Mouse (Mus musculus) limb, embryonic 15.5 days (tissue): ENCODE measurements around the gene Gm42906. TPM values are rescaled to one million over a fixed set of nuclear protein-coding genes. Genes with fewer than 3 reads are reported as not detected.

Experiments used
- ATAC-seq: fragments of 200-750 bp; cut with Nextera tagmentation; 2 replicates; pipeline ENCODE4 v1.8.0; 2017; ENCODE audit warnings: low read depth, moderate TSS enrichment; ENCODE audit not compliant: insufficient number of reproducible peaks, low FRiP score, low TSS enrichment
- H3K27ac ChIP-seq: fragments of 300-500 bp; sonication (generic); 2 replicates; pipeline ENCODE4 v1.5.1; 2015; ENCODE audit warnings: moderate library complexity, mild to moderate bottlenecking, inconsistent platforms
- H3K27me3 ChIP-seq: fragments of 300-500 bp; sonication (generic); 2 replicates; pipeline ENCODE4 v1.6.1; 2015; ENCODE audit warnings: inconsistent platforms
- H3K36me3 ChIP-seq: fragments of 300-500 bp; sonication (generic); 2 replicates; pipeline ENCODE4 v1.6.1; 2015; ENCODE audit warnings: inconsistent platforms
- H3K4me1 ChIP-seq: fragments of 300-500 bp; sonication (generic); 2 replicates; pipeline ENCODE4 v1.6.1; 2015; ENCODE audit warnings: inconsistent platforms
- H3K4me2 ChIP-seq: fragments of 300-500 bp; sonication (generic); 2 replicates; pipeline ENCODE4 v1.6.1; 2015; ENCODE audit warnings: mild to moderate bottlenecking, inconsistent platforms
- H3K4me3 ChIP-seq: fragments of 300-500 bp; sonication (generic); 2 replicates; pipeline ENCODE4 v1.5.1; 2015; ENCODE audit warnings: mild to moderate bottlenecking, inconsistent platforms
- H3K9ac ChIP-seq: fragments of 300-500 bp; sonication (generic); 2 replicates; pipeline ENCODE4 v1.6.1; 2015; ENCODE audit warnings: inconsistent platforms
- H3K9me3 ChIP-seq: fragments of 300-500 bp; sonication (generic); 2 replicates; pipeline ENCODE4 v1.6.1; 2016; ENCODE audit warnings: inconsistent platforms
- WGBS: fragments of 180-500 bp; shearing (Covaris S2); methylation state at CpG from one replicate; pipeline ENCODE4 v1.1.7; 2015; 5-methylcytosine and 5-hydroxymethylcytosine counted together
- polyA plus RNA-seq: library from polyadenylated mRNA; unstranded; fragments of >200 nt; fragmentation: Nextera tagmentation; extraction: Ambion mirVana; gene quantifications from 2 replicates; pipeline ENCODE4 v1.2.1, GENCODE M21; 2015

The Gm42906 gene
- polyA plus RNA-seq, 1 experiment from 2014 or later = not detected

DNA sequence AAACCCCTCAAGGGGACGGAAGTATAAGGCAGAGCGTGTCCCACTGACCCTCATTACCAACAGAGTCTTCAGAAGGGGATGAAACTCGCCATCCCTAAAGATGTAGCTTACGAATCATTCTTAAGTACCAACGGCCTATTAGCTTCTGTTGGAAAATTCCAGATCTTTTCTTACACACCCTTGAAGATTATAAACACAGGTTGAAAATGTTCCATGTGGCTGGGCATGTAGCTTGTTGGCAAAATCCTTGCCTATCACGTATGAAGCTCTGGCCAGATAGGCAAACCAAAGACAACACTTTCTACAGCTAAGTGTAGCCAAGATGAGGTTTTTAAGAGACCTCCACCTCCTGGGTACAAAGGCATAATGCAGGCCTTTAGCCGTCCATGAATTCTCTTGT is 319.0 kb downstream of the Gm42906 start:
- 77% methylated on average over 7 of the region's 7 CpGs for WGBS
- Histone ChIP-seq H3K9me3 (no peaks in the 10 kb centered on the region), H3K4me3 (no peak overlapping the region), H3K4me2 (no peak overlapping the region), H3K27ac (peak overlapping the region; percentile 54; the same call in 1 of the 2 replicates), H3K4me1 (peaks cover 30% of the 10 kb centered on the region), H3K9ac (no peak overlapping the region), H3K36me3 (no peaks in the 10 kb centered on the region), H3K27me3 (no peaks in the 10 kb centered on the region)
- no peak for ATAC-seq

DNA sequence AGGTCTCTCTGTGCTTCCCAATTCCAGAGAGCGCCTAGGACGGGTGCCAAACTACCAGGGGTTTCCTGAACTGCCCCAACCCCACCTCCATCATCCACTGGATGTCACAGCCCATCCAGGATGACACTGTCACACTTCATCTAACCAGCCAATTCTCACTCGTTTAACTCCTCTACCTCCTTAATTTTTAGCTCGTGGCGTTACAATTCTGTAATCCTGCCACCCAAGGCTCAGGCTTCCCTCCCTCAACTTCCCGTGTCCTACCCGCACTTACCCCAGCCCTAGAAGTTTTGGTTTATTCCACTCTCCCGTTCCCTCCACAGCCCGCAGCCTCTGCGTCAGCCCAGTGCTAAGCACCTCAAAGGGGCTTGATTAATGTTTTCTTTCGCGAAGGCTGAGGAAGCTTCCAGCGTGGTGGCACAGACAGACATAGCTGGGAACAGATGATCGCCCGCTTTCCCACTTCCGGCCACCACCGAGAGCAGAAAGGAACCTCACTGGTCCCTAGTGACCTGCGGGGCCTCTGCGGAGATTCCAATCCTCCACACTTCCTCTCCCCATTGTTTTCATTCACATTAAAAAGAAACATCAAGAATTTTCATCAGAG is 319.6 kb downstream of the Gm42906 start:
- Histone ChIP-seq H3K36me3 (no peaks in the 10 kb centered on the region), H3K4me2 (peak overlapping the region; percentile 7; the same call in 1 of the 2 replicates), H3K9me3 (no peaks in the 10 kb centered on the region), H3K27me3 (no peaks in the 10 kb centered on the region), H3K27ac (peak overlapping the region; percentile 54), H3K4me3 (no peak overlapping the region), H3K9ac (no peak overlapping the region), H3K4me1 (peaks cover 30% of the 10 kb centered on the region)
- no peak for ATAC-seq
- 58% methylated on average over 19 of the region's 19 CpGs for WGBS

DNA sequence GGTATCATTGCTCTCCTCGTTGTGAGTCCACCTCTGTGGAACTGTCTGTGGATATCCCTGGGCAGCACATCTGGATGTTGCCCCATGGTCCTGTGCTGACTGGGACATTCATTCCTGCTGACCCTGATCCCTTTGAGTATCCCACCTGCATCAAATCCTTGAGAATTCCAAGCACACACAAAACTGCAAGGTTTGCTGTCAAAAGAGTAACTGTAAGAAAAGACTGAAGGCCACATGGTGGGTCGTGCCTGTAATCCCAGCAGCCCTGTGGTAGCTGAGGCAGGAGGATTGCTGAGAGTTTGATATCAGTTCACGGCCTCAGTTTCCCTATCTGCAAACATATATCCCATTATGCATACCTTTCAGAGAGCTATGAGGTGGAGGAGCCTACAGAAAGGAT is 321.1 kb downstream of the Gm42906 start:
- no peak overlapping the region for H3K4me3 ChIP-seq
- no peak overlapping the region for H3K9ac ChIP-seq
- WGBS = 97% methylated on average over 3 of the region's 3 CpGs
- H3K27me3 ChIP-seq = no peaks in the 10 kb centered on the region
- H3K36me3 ChIP-seq = no peaks in the 10 kb centered on the region
- ATAC-seq = no peak
- no peak overlapping the region for H3K27ac ChIP-seq
- no peaks in the 10 kb centered on the region for H3K9me3 ChIP-seq
- no peak overlapping the region for H3K4me2 ChIP-seq
- peaks cover 30% of the 10 kb centered on the region for H3K4me1 ChIP-seq

DNA sequence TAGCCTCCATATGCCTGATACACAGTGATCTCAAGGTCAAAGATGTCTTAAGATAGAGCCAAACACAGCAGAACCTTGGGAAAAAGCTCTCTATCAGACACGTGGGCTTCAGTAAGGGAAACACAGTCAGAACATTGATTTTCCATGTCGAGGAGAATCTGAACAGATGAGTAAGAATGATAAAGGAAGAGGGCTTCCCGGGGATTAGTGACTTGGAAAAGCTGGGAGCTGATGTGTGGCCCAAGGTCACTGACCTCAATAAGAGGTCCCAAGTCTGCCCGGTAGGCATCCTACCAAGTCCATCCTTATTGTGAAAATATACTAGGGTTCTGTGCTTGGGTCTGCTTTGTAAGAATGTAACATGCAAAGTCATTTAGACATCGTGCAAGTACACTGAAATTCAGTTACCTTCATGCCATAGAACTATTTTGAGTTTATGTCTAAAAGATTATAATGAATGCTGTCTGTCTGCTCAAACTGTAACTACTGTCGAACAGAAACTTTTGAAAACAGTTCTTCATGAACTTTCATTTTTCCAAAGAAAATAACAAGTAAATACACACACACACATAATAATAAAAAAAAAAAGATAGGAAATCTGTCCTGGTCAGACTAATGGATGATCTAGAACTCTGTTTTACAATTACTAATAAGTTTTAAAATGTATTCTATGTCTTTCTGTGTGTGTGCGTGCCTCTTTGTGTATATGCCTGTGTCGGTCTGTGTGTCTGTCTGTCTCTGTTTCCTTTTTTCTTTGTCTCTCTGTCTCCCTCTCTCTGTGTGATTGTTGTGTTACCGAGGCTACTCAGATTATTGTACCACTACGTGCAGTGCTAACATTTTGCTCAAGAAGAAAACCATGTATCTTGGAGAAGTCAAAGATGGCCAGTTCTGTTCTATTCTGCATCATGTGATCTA is 322.6 kb downstream of the Gm42906 start:
- no peak overlapping the region for H3K4me3 ChIP-seq
- peaks cover 24% of the 10 kb centered on the region for H3K4me1 ChIP-seq
- H3K27ac ChIP-seq = no peak overlapping the region
- H3K36me3 ChIP-seq = no peaks in the 10 kb centered on the region
- no peaks in the 10 kb centered on the region for H3K9me3 ChIP-seq
- 81% methylated on average over 10 of the region's 10 CpGs for WGBS
- ATAC-seq = no peak
- no peaks in the 10 kb centered on the region for H3K27me3 ChIP-seq
- no peak overlapping the region for H3K4me2 ChIP-seq
- no peak overlapping the region for H3K9ac ChIP-seq

DNA sequence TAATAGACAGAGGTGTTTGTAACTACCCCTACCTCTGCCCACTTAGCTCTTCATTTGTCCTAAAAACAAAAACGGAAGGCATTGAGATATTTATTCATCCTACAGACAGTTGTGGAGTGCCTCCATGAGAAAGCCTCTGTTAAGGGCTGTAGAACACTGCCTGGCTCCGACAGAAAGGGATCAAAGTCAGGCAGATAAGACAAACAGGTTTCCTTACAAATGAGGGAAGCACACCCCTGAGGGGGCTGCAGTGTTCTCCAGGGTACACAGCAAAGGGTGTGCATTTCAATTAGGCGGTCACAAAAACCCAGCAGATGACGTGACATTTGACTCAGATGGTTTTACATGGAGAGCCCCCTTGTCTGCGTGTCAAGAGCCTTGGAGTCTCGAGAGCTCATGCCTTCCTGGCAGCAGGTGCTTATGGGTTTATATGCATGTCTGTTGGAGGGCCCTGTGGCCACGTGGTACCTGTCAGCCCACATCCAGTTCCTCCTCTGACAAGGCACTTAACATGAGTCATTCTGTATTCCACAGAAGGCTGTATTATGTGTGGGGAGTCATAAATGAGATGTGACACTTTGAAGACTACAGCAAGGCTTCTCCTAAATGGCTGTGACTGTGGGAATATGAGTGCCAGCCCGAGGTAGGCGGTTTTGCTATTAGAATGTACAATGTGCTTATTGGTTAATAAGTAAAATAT is 323.5 kb downstream of the Gm42906 start:
- no peak overlapping the region for H3K27ac ChIP-seq
- no peaks in the 10 kb centered on the region for H3K36me3 ChIP-seq
- H3K9me3 ChIP-seq = no peaks in the 10 kb centered on the region
- no peaks in the 10 kb centered on the region for H3K27me3 ChIP-seq
- H3K4me3 ChIP-seq = no peak overlapping the region
- H3K4me1 ChIP-seq = peaks cover 17% of the 10 kb centered on the region
- no peak overlapping the region for H3K4me2 ChIP-seq
- 59% methylated on average over 9 of the region's 9 CpGs for WGBS
- no peak overlapping the region for H3K9ac ChIP-seq
- ATAC-seq = no peak

DNA sequence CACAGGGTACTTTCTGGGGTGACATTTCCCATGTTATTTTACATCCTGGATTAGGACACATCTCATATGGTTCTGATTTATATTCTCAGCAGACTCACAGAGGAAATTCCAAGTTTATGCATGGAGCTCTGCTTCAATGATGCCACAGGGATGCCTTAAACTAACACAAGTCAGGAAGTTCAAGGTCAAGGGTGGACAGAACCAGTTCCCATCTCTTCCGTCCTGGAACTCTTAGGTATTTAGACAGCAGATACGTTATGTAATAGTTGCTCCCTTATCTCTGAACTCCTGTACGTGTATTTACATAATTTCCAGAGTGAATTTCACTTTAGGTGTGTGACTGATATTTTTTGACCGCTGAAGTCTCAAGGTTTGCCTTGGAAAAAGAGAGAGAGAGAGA is 324.7 kb downstream of the Gm42906 start:
- H3K4me3 ChIP-seq = no peak overlapping the region
- no peaks in the 10 kb centered on the region for H3K27me3 ChIP-seq
- WGBS = 75% methylated on average over 4 of the region's 4 CpGs
- no peaks in the 10 kb centered on the region for H3K36me3 ChIP-seq
- H3K9me3 ChIP-seq = no peaks in the 10 kb centered on the region
- no peak overlapping the region for H3K27ac ChIP-seq
- no peak for ATAC-seq
- H3K4me2 ChIP-seq = no peak overlapping the region
- peaks cover 12% of the 10 kb centered on the region for H3K4me1 ChIP-seq
- no peak overlapping the region for H3K9ac ChIP-seq

DNA sequence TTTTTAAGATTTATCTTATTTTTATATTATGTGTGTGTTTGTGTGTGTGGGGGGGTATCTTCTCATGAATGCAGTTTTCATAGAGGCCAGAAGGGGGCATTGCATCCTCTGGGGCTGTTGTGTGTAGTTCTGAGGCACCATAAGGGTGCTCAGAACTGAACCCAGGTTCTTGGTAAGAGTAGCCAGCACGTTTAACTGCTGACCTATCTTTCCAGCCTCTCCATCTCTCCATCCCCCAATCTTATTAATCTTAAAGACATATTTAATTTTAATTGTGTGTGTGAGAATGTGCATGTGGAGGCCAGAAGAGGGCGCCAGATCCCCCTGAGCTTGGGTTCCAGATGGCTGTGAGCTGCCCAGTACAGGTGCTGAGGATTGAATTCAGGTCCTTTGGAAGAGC is 325.7 kb downstream of the Gm42906 start:
- WGBS = 57% methylated on average over 2 of the region's 2 CpGs
- no peak overlapping the region for H3K4me3 ChIP-seq
- H3K27ac ChIP-seq = no peak overlapping the region
- ATAC-seq = no peak
- no peaks in the 10 kb centered on the region for H3K36me3 ChIP-seq
- no peak overlapping the region for H3K9ac ChIP-seq
- no peaks in the 10 kb centered on the region for H3K9me3 ChIP-seq
- 0 out of 2 replicates have a peak, but pooled peaks cover 4% of the 10 kb centered on the region for H3K4me1 ChIP-seq
- no peak overlapping the region for H3K4me2 ChIP-seq
- no peaks in the 10 kb centered on the region for H3K27me3 ChIP-seq

DNA sequence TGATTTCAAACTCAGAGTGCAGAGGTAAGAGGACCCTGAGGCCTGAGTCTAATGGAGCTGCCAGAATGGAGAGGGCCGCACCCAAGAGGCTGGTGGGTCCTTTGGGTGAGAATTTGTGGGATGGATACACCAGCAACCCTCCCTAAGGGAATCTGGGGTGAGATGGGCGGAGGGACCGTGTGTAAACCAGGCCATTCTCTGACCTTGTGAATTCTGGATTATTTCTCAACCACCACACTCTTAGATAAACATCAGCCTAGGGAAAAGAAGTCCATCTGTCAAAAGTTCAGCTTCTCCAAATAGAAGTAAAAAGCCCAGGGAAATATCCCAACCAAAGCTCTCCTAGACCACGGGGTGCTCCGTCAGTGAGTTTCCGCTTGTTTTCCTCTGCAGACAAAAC is 332.0 kb downstream of the Gm42906 start:
- Histone ChIP-seq H3K27ac (peak overlapping the region; percentile 43; the same call in 1 of the 2 replicates), H3K9me3 (no peaks in the 10 kb centered on the region)

DNA sequence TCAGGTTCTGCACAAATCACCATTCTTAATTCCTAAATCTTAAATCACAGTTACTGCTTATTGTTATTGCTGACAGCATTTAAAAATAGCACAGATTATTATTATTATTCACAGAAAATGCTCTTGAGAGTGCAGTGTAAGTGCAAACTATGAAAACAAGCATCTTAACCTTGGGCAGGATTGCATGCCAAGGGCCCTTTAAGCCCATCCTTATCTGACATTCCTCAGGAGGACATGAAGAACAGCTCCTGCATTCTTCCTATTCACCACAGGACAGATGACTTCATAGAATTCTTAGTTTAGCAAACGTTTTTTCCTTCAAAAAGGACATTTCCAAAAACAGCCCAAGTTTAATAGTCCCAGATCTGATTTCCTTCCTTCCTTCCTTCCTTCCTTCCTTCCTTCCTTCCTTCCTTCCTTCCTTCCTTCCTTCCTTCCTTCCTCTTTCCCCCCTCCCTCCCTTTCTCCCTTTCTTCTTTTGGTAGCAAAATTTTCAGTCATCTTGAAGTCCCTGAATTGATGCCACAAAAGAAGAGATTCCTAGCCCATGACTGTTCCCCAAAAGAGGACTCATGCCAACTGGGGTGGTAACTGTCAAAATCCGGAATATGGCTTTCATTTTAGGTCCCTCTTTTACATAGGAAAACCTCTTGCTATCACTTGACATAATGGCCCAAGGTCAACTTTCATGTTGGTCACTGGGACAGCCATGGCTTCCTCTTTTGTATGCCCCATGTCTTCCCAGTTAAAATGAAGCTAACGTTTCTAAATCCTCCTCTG is 334.9 kb downstream of the Gm42906 start:
- no peaks in the 10 kb centered on the region for H3K27me3 ChIP-seq
- no peaks in the 10 kb centered on the region for H3K9me3 ChIP-seq
- H3K4me2 ChIP-seq = no peak overlapping the region
- H3K9ac ChIP-seq = no peak overlapping the region
- 0 out of 2 replicates have a peak, but pooled peaks cover 9% of the 10 kb centered on the region for H3K36me3 ChIP-seq
- WGBS = 66% methylated on average over 3 of the region's 3 CpGs
- H3K27ac ChIP-seq = no peak overlapping the region
- peaks cover 11% of the 10 kb centered on the region for H3K4me1 ChIP-seq
- H3K4me3 ChIP-seq = no peak overlapping the region
- ATAC-seq = no peak

More for the DNA sequence above, 332.0 kb downstream of the Gm42906 start:
- H3K4me1 ChIP-seq = no peaks in the 10 kb centered on the region
- no peak overlapping the region for H3K4me2 ChIP-seq
- 83% methylated on average over 6 of the region's 6 CpGs for WGBS
- no peak for ATAC-seq
- H3K27me3 ChIP-seq = no peaks in the 10 kb centered on the region
- H3K9ac ChIP-seq = no peak overlapping the region
- no peak overlapping the region for H3K4me3 ChIP-seq
- H3K36me3 ChIP-seq = 0 out of 2 replicates have a peak, but pooled peaks cover 9% of the 10 kb centered on the region

DNA sequence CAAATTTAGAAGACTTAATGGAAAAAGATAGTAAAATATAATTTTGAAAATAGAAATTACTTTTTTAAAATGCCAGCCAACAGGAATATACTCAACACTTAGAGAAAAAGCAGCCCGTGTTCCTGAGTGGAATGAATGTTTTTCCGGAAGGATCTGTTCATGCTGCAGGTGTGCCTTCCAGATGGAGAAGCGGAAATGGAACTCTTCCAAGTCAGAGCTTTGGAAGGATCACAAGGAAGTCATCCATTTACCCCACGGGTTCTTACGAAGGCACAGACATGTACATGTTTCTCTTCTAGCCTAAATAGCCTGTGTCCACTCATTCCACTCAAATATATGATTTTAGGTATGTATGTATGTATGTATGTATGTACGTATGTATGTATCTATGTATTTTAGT is 337.0 kb downstream of the Gm42906 start:
- ATAC-seq = no peak
- Histone ChIP-seq H3K4me1 (peaks cover 18% of the 10 kb centered on the region), H3K9me3 (no peaks in the 10 kb centered on the region), H3K9ac (no peak overlapping the region), H3K27ac (no peak overlapping the region), H3K4me3 (no peak overlapping the region), H3K27me3 (no peaks in the 10 kb centered on the region), H3K36me3 (0 out of 2 replicates have a peak, but pooled peaks cover 9% of the 10 kb centered on the region), H3K4me2 (no peak overlapping the region)
- 77% methylated on average over 6 of the region's 6 CpGs for WGBS

DNA sequence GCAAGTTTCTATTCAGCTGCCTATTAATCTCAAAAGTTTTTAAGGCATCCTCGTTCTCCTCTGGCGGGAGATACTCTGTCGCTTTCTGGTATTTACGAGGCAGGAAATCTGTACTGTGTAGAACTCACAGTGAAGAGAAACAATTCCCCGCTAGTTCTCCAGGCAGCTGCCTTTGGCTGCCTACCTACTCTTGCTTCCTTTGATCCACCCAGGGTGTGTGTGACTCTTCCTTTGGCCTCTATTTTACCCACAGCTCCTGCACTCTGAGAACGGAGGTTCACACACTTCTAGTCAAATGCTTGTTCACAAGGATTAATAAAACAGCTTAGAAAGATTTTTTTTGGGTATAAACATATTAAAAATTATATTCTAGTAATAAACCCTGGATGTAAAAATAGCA is 338.8 kb downstream of the Gm42906 start:
- Histone ChIP-seq H3K4me2 (no peak overlapping the region), H3K36me3 (0 out of 2 replicates have a peak, but pooled peaks cover 6% of the 10 kb centered on the region), H3K27ac (no peak overlapping the region), H3K4me1 (peaks cover 18% of the 10 kb centered on the region), H3K9me3 (no peaks in the 10 kb centered on the region), H3K9ac (no peak overlapping the region), H3K4me3 (no peak overlapping the region), H3K27me3 (no peaks in the 10 kb centered on the region)
- 19% methylated on average over 6 of the region's 6 CpGs for WGBS
- no peak for ATAC-seq
